Mouse (Mus musculus) midbrain, embryonic 13.5 days (tissue): ENCODE results near the gene Mast4. TPM values are rescaled to one million over a fixed set of nuclear protein-coding genes. Genes with fewer than 3 reads are reported as not detected.

Source experiments
- ATAC-seq: fragments of 200-750 bp; cut with Nextera tagmentation; 2 replicates; pipeline ENCODE4 v1.8.0; 2017; ENCODE audit warnings: mild to moderate bottlenecking, moderate TSS enrichment, moderate library complexity
- H3K27ac ChIP-seq: fragments of 300-500 bp; sonication (generic); 2 replicates; pipeline ENCODE4 v1.5.1; 2015; ENCODE audit warnings: inconsistent platforms, mild to moderate bottlenecking, moderate library complexity
- H3K27me3 ChIP-seq: fragments of 300-500 bp; sonication (generic); 2 replicates; pipeline ENCODE4 v1.6.1; 2015; ENCODE audit warnings: mild to moderate bottlenecking, inconsistent platforms
- H3K36me3 ChIP-seq: fragments of 300-500 bp; sonication (generic); 2 replicates; pipeline ENCODE4 v1.6.1; 2015; ENCODE audit warnings: mild to moderate bottlenecking, inconsistent platforms
- H3K4me1 ChIP-seq: fragments of 300-500 bp; sonication (generic); replicated peaks from 2 replicates; pipeline ENCODE4 v1.6.1; 2015; ENCODE audit warnings: inconsistent platforms
- H3K4me2 ChIP-seq: fragments of 300-500 bp; sonication (generic); replicated peaks from 2 replicates; pipeline ENCODE4 v1.6.1; 2015; ENCODE audit warnings: moderate library complexity, mild to moderate bottlenecking, inconsistent platforms
- H3K4me3 ChIP-seq: fragments of 300-500 bp; sonication (generic); replicated peaks from 2 replicates; pipeline ENCODE4 v1.5.1; 2015; ENCODE audit warnings: mild to moderate bottlenecking, inconsistent platforms
- H3K9ac ChIP-seq: fragments of 300-500 bp; sonication (generic); replicated peaks from 2 replicates; pipeline ENCODE4 v1.6.1; 2015; ENCODE audit warnings: mild to moderate bottlenecking, inconsistent platforms
- H3K9me3 ChIP-seq: fragments of 300-500 bp; sonication (generic); 2 replicates; pipeline ENCODE4 v1.6.1; 2016; ENCODE audit warnings: mild to moderate bottlenecking, inconsistent platforms
- WGBS: fragments of 180-500 bp; shearing (Covaris S2); methylation state at CpG from one replicate; pipeline ENCODE4 v1.1.7; 2015; 5-methylcytosine and 5-hydroxymethylcytosine counted together
- polyA plus RNA-seq: library from polyadenylated mRNA; unstranded; fragments of >200 nt; fragmentation: Nextera tagmentation; extraction: Ambion mirVana; gene quantifications from 2 replicates; pipeline ENCODE4 v1.2.1, GENCODE M21; 2015

Gene Mast4
- polyA plus RNA-seq, 1 experiment from 2014 or later: 33.4 TPM

GRCm38 (mm10) chr13:102990085-102990484, 344.2 kb downstream of the Mast4 start:
- Histone ChIP-seq H3K36me3 (no peaks in the 10 kb centered on the region), H3K9ac (no peak overlapping the region), H3K27ac (no peak overlapping the region), H3K4me1 (peaks cover 13% of the 10 kb centered on the region), H3K9me3 (no peaks in the 10 kb centered on the region), H3K27me3 (no peaks in the 10 kb centered on the region), H3K4me3 (no peak overlapping the region), H3K4me2 (no peak overlapping the region)
- no peak for ATAC-seq
- 100% methylated on average over 1 of the region's 1 CpGs for WGBS

- WGBS: 72% methylated on average over 11 of the region's 11 CpGs
- Histone ChIP-seq H3K4me2 (no peak overlapping the region), H3K9ac (no peak overlapping the region), H3K27ac (no peak overlapping the region), H3K36me3 (no peaks in the 10 kb centered on the region), H3K4me1 (peaks cover 13% of the 10 kb centered on the region), H3K4me3 (no peak overlapping the region), H3K27me3 (no peaks in the 10 kb centered on the region), H3K9me3 (no peaks in the 10 kb centered on the region)
- no peak for ATAC-seq
Observed at GRCm38 (mm10) chr13:102989616-102990015, 344.7 kb downstream of the Mast4 start.

GRCm38 (mm10) chr13:102988976-102989375, 345.3 kb downstream of the Mast4 start:
- WGBS: 91% methylated on average over 4 of the region's 4 CpGs
- Histone ChIP-seq H3K27me3 (no peaks in the 10 kb centered on the region), H3K36me3 (no peaks in the 10 kb centered on the region), H3K4me1 (peaks cover 13% of the 10 kb centered on the region), H3K9ac (no peak overlapping the region), H3K9me3 (no peaks in the 10 kb centered on the region), H3K4me2 (no peak overlapping the region), H3K4me3 (no peak overlapping the region), H3K27ac (no peak overlapping the region)
- no peak for ATAC-seq

- no peak for ATAC-seq
Observed at GRCm38 (mm10) chr13:102988251-102988895, 345.9 kb downstream of the Mast4 start.

GRCm38 (mm10) chr13:102984550-102984949, 349.7 kb downstream of the Mast4 start:
- H3K9me3 ChIP-seq: no peaks in the 10 kb centered on the region
- H3K27me3 ChIP-seq: no peaks in the 10 kb centered on the region
- no peak overlapping the region for H3K9ac ChIP-seq
- WGBS: 98% methylated on average over 4 of the region's 4 CpGs
- ATAC-seq: no peak
- peaks cover 3% of the 10 kb centered on the region; the same call in 1 of the 2 replicates for H3K4me1 ChIP-seq
- no peak overlapping the region for H3K4me3 ChIP-seq
- no peak overlapping the region for H3K27ac ChIP-seq
- no peak overlapping the region for H3K4me2 ChIP-seq
- no peaks in the 10 kb centered on the region for H3K36me3 ChIP-seq

More at GRCm38 (mm10) chr13:102988251-102988895, 345.9 kb downstream of the Mast4 start:
- H3K4me3 ChIP-seq: no peak overlapping the region
- no peaks in the 10 kb centered on the region for H3K9me3 ChIP-seq
- no peaks in the 10 kb centered on the region for H3K36me3 ChIP-seq
- peaks cover 13% of the 10 kb centered on the region for H3K4me1 ChIP-seq
- WGBS: 75% methylated on average over 11 of the region's 11 CpGs
- H3K4me2 ChIP-seq: no peak overlapping the region
- no peak overlapping the region for H3K27ac ChIP-seq
- H3K9ac ChIP-seq: no peak overlapping the region
- H3K27me3 ChIP-seq: no peaks in the 10 kb centered on the region

GRCm38 (mm10) chr13:102973853-102974252, 360.4 kb downstream of the Mast4 start:
- Histone ChIP-seq H3K4me2 (no peak overlapping the region), H3K9me3 (no peaks in the 10 kb centered on the region), H3K4me1 (no peaks in the 10 kb centered on the region), H3K27ac (no peak overlapping the region), H3K36me3 (no peaks in the 10 kb centered on the region), H3K4me3 (no peak overlapping the region), H3K9ac (no peak overlapping the region), H3K27me3 (no peaks in the 10 kb centered on the region)
- WGBS: 87% methylated on average over 5 of the region's 5 CpGs
- no peak for ATAC-seq

GRCm38 (mm10) chr13:102963471-102963870, 370.8 kb downstream of the Mast4 start:
- no peak for ATAC-seq
- Histone ChIP-seq H3K9ac (no peak overlapping the region), H3K9me3 (no peaks in the 10 kb centered on the region), H3K27ac (no peak overlapping the region), H3K4me1 (0 out of 2 replicates have a peak, but pooled peaks cover under 1% of the 10 kb centered on the region), H3K27me3 (no peaks in the 10 kb centered on the region), H3K4me3 (no peak overlapping the region), H3K4me2 (no peak overlapping the region), H3K36me3 (no peaks in the 10 kb centered on the region)
- WGBS: 94% methylated on average over 6 of the region's 6 CpGs

GRCm38 (mm10) chr13:102958273-102959270, 375.7 kb downstream of the Mast4 start:
- Histone ChIP-seq H3K27me3 (no peaks in the 10 kb centered on the region), H3K9ac (peak overlapping the region; percentile 54), H3K4me3 (peak overlapping the region; percentile 41), H3K4me2 (peak overlapping the region; percentile 64), H3K36me3 (no peaks in the 10 kb centered on the region), H3K4me1 (peaks cover 19% of the 10 kb centered on the region), H3K9me3 (no peaks in the 10 kb centered on the region), H3K27ac (peak overlapping the region; percentile 81)
- WGBS: 50% methylated on average over 19 of the region's 19 CpGs
- ATAC-seq: peak; percentile 46

- ATAC-seq: peak; percentile 96
- peak overlapping the region; percentile 41 for H3K4me3 ChIP-seq
Observed at GRCm38 (mm10) chr13:102957508-102958272, 376.6 kb downstream of the Mast4 start.

GRCm38 (mm10) chr13:102955506-102955905, 378.8 kb downstream of the Mast4 start:
- Histone ChIP-seq H3K27ac (no peak overlapping the region), H3K4me3 (no peak overlapping the region), H3K4me2 (no peak overlapping the region), H3K4me1 (peaks cover 19% of the 10 kb centered on the region), H3K9ac (no peak overlapping the region), H3K27me3 (no peaks in the 10 kb centered on the region), H3K36me3 (no peaks in the 10 kb centered on the region), H3K9me3 (no peaks in the 10 kb centered on the region)
- 96% methylated on average over 2 of the region's 2 CpGs for WGBS
- no peak for ATAC-seq

More at GRCm38 (mm10) chr13:102957508-102958272, 376.6 kb downstream of the Mast4 start:
- WGBS: 1% methylated on average over 15 of the region's 15 CpGs
- Histone ChIP-seq H3K27me3 (no peaks in the 10 kb centered on the region), H3K27ac (peak overlapping the region; percentile 81), H3K9me3 (no peaks in the 10 kb centered on the region), H3K4me1 (peaks cover 19% of the 10 kb centered on the region), H3K36me3 (no peaks in the 10 kb centered on the region), H3K9ac (peak overlapping the region; percentile 54), H3K4me2 (peak overlapping the region; percentile 64)

GRCm38 (mm10) chr13:102949756-102950155, 384.5 kb downstream of the Mast4 start:
- Histone ChIP-seq H3K27me3 (no peaks in the 10 kb centered on the region), H3K9me3 (no peaks in the 10 kb centered on the region), H3K4me3 (no peak overlapping the region), H3K9ac (no peak overlapping the region), H3K27ac (peak overlapping the region; percentile 25; the same call in 1 of the 2 replicates), H3K36me3 (no peaks in the 10 kb centered on the region), H3K4me1 (peaks cover 22% of the 10 kb centered on the region), H3K4me2 (no peak overlapping the region)
- WGBS: 31% methylated on average over 7 of the region's 7 CpGs
- ATAC-seq: no peak
